Mouse (Mus musculus) kidney, adult 18-20 months (tissue): Measurements from ENCODE around the gene Gm13275.
"Not testable (repeated sequence)": the region's sequence is repeated elsewhere in the genome, so short reads cannot be mapped to it uniquely, and the experiment has no call there.

Experiments used
- DNase-seq: peaks from one replicate; pipeline ENCODE4 v3.0.0; 2021

Gm13275 gene

DNA sequence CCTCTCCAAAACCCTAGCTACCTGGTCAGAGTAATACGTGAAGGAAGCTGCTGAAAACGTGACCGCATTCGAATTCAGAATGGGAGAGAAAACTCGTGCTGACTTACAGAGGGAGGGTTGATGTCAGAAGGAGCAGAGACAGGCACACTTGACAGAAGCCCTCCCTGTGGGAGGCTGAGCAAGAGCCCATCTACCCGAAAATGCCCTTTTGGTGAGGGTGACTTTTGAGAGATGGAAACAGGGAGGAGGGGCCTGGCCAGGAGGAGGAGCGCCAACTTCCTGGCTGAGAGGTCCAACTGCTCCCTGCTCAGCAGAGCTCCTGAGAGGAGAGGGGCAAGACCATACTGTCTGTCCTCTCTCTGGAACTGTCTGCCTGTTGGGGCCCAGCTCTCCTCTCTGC lies 5.1 kb downstream of the Gm13275 start, which contains the start of gene Gm13285:
Gene Gm13285 (plus strand): TSS at position 301 of the 400 bp plus-strand sequence.
- DNase-seq = not testable (repeated sequence)

DNA sequence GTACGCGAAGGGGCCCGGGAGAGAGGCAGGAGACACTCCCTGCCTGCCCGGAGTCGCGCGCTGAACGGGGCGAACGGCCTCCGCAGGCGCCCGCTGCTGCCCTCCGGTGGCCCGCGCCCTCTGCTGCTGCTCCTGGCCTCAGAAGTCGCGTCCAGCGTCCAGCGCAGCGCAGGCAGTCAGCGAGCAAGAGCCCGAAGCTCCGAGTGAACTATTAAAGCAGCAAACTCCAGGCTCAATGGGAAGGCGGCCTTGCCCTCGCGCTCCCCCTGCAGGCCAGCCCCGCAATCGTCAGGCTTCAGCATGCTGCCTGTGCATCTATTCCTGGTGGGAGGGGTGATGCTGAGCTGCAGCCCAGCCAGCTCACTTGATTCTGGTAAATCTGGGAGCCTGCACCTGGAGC lies 8.7 kb downstream of the Gm13275 start, which contains the start of gene Gm13287:
Gene Gm13287 (plus strand): TSS at position 301 of the 400 bp plus-strand sequence.
- DNase-seq = not testable (repeated sequence)

DNA sequence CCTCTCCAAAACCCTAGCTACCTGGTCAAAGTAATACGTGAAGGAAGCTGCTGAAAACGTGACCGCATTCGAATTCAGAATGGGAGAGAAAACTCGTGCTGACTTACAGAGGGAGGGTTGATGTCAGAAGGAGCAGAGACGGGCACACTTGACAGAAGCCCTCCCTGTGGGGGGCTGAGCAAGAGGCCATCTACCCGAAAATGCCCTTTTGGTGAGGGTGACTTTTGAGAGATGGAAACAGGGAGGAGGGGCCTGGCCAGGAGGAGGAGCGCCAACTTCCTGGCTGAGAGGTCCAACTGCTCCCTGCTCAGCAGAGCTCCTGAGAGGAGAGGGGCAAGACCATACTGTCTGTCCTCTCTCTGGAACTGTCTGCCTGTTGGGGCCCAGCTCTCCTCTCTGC lies 10.9 kb downstream of the Gm13275 start, which contains the start of gene Gm13288:
Gene Gm13288 (plus strand): TSS at position 301 of the 400 bp plus-strand sequence.
- not testable (repeated sequence) for DNase-seq

DNA sequence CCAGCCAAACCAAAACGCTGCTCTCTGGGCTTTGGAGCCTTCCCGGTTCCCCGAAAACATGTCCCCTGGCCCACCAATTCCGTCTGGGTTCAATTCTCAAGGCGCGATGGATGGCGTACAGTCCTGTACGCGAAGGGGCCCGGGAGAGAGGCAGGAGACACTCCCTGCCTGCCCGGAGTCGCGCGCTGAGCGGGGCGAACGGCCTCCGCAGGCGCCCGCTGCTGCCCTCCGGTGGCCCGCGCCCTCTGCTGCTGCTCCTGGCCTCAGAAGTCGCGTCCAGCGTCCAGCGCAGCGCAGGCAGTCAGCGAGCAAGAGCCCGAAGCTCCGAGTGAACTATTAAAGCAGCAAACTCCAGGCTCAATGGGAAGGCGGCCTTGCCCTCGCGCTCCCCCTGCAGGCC lies 11.5 kb downstream of the Gm13275 start:
- DNase-seq = peak; percentile 24

DNA sequence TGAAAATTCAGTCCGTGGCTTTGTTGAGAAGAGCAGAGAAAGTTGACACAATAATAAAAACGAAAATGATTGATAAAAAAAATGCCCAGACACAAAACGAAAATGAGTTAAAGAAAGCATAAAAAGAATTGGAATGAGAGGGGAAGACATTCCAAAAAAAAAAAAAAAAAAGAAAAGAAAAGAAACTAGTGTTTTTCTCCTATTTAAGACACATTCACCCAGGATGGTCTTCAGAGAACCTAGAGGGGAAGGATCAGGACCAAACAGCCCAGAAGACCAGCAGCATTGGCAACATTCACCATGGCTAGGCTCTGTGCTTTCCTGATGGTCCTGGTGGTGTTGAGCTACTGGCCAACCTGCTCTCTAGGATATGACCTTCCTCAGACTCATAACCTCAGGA lies 21.6 kb downstream of the Gm13275 start, which contains the start of gene Ifna7:
Gene Ifna7 (plus strand): TSS at position 301 of the 400 bp plus-strand sequence.
- no peak for DNase-seq

DNA sequence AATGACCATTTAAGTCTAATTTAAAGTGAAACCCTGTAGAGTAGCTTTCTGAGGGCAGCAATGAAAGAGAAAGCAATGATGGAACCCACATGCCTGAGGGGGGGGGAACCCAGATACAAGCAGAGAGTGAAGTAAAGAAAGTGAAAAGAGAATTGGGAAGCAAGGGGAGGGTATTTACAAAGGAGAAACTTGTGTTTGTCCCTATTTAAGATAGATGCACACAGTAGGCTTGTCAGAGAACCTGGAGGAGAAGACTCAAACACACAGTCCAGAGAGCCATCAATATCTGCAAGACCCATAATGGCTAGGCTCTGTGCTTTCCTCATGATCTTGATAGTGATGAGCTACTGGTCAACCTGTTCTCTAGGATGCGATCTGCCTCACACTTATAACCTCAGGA lies 25.4 kb downstream of the Gm13275 start, which contains the start of gene Ifna11:
Gene Ifna11 (plus strand): TSS at position 301 of the 400 bp plus-strand sequence.
- DNase-seq = no peak

DNA sequence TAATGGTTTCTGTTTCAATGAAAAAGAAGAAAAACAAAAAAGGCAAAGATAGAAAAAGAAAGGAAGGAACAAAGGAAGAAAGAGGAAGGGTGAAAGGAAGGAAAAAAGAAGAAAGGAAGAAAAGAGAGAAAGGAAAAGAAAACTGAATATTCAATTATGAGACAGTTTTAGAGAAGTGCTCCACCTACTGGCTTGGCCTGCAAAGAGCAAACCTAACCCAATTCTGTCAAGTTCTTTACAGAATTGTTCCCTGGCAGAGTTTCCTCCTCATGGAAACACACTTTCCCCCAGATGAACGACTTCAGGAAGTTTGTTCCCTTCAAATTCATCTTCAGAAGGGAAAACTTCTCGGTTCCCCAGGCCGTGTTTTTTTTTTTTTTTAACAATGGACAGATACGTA lies 28.7 kb downstream of the Gm13275 start:
- DNase-seq = peak; percentile 10

DNA sequence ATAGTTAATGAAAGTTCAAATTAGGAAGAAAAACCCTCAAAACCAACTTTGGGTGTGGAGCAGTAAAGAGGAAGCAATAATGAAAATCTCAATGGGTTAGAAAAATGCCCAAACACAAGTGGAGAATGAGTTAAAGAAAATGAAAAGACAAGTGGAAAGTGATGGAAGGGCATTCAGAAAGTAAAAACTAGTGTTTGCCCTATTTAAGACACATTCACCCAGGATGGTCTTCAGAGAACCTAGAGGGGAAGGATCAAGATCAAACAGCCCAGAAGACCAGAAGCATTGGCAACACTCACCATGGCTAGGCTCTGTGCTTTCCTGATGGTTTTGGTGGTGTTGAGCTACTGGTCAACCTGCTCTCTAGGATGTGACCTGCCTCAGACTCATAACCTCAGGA lies 32.8 kb downstream of the Gm13275 start, which contains the start of gene Ifna6:
Gene Ifna6 (plus strand): TSS at position 301 of the 400 bp plus-strand sequence.
- not testable (repeated sequence) for DNase-seq

DNA sequence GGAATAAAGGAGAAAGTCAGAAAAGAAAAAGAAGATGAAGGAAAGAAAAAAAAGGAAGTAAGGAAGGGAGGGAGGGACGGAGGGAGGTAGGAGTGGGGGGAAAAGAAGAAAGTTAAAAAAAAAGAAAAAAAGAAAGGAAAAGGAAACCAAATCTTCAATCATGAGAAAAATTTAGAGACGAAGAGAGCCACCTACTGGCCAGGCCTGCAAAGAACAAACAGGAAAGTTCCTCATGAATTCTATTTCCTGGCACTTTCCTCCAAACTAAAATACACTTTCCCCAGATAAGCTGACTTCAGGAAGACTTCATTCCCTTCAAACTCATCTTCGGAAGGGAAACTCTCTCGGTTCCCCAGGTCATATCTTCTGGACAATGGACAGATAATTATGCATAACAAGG lies 36.2 kb downstream of the Gm13275 start:
- DNase-seq = peak; percentile 21

DNA sequence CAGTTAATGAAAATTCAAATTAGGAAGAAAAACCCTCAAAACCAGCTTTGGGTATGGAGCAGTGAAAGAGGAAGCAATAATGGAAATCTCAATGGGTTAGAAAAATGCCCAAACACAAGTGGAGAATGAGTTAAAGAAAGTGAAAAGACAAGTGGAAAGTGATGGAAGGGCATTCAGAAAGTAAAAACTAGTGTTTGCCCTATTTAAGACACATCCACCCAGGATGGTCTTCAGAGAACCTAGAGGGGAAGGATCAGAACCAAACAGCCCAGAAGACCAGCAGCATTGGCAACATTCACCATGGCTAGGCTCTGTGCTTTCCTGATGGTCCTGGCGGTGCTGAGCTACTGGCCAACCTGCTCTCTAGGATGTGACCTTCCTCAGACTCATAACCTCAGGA lies 40.9 kb downstream of the Gm13275 start, which contains the start of gene Ifna5:
Gene Ifna5 (plus strand): TSS at position 301 of the 400 bp plus-strand sequence.
- not testable (repeated sequence) for DNase-seq

DNA sequence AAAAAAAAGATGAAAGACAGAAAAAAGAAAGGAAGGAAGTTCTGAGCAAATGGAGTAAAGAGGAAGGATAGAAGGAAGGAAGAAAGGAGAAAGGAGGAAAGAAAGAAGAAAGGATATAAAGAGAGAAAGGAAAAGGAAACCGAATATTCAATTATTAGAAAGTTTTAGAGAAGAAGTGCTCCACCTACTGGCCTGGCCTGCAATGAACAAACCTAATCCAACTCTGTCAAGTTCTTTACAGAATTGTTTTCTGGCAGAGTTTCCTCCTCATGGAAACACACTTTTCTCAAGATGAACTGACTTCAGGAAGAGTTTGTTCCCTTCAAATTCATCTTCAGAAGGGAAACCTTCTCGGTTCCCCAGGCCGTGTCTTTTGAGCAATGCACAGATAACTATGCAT lies 44.5 kb downstream of the Gm13275 start:
- DNase-seq = peak; percentile 16

DNA sequence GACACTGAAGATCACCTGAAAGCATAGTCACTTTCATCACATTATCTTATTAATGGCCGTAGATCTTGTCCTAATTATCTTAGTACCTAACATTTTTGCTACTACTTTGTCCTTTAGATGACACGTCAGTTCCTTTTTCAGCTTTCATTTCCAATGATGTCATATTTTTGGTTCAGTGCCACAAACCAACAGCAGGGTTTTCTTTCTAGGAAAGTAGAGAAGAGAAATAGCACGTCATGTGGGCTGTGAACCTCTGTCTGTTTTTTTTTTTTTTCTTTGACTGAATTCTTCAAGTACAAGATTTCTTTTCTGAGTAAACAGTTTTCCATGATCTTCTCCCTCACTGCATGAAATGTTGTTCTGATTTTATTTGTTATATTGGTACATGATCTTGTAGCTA lies 45.8 kb downstream of the Gm13275 start:
- no peak for DNase-seq

DNA sequence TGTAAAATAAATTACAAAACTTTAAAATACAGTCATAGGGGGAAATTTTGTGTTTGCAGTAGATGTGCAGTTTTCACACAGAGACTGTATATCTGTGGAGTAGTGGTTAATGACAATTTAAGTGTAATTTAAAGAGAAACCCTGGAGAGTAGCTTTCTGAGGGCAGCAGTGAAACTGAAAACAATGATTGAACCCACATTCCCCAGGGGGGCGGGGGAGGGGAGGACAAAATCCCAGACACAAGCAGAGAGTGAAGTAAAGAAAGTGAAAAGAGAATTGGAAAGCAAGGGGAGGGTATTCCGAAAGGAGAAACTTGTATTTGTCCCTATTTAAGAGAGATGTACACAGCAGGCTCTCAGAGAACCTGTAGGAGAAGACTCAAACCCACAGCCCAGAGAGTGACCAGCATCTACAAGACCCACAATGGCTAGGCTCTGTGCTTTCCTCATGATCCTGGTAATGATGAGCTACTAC lies 47.2 kb downstream of the Gm13275 start, which contains the start of gene Ifna4:
Gene Ifna4 (plus strand): TSS at position 424 of the 474 bp plus-strand sequence.
- no peak for DNase-seq
